Mouse (Mus musculus) urinary bladder, postnatal 4 days (tissue): ENCODE data around the gene Mitd1.

Source experiments
- DNase-seq, 2 experiments: peaks; one replicate each; pipeline ENCODE4 v3.0.0; 2021 to 2022; ENCODE audit warnings: low spot score in 2 of 2

The Mitd1 gene

GRCm38 (mm10) chr1:37890025-37890652 lies at the start of gene Mitd1, which contains the start of gene Mrpl30:
Gene Mitd1 (minus strand): TSS chr1:37890411.
Gene Mrpl30 (plus strand): TSS chr1:37890477.
- peak; percentile 85 to 89 for DNase-seq

- DNase-seq: peak in 1 of 2 experiments; percentile 20
Observed at GRCm38 (mm10) chr1:37931806-37932205, 41.6 kb upstream of the Mitd1 start.

GRCm38 (mm10) chr1:37925971-37926370 lies 35.8 kb upstream of the Mitd1 start:
- no peak for DNase-seq

- no peak for DNase-seq
Observed at GRCm38 (mm10) chr1:37922536-37922935, 32.3 kb upstream of the Mitd1 start.

GRCm38 (mm10) chr1:37918096-37918495 lies 27.9 kb upstream of the Mitd1 start:
- DNase-seq: no peak

- no peak for DNase-seq
Observed at GRCm38 (mm10) chr1:37917666-37918065, 27.5 kb upstream of the Mitd1 start.

GRCm38 (mm10) chr1:37916393-37916792 lies 26.2 kb upstream of the Mitd1 start, which contains the start of gene Lyg2:
Gene Lyg2 (minus strand): TSS chr1:37916493.
- no peak for DNase-seq

GRCm38 (mm10) chr1:37912751-37913150 lies 22.5 kb upstream of the Mitd1 start:
- DNase-seq: no peak

- DNase-seq: no peak
Observed at GRCm38 (mm10) chr1:37903178-37903577, 13.0 kb upstream of the Mitd1 start.

- DNase-seq: no peak
Observed at GRCm38 (mm10) chr1:37900288-37900687, 10.1 kb upstream of the Mitd1 start.

GRCm38 (mm10) chr1:37899816-37900215 lies 9.6 kb upstream of the Mitd1 start:
- DNase-seq: no peak

GRCm38 (mm10) chr1:37894606-37895005 lies 4.4 kb upstream of the Mitd1 start:
- no peak for DNase-seq

GRCm38 (mm10) chr1:37891400-37891799 lies 1.2 kb upstream of the Mitd1 start:
- no peak for DNase-seq

GRCm38 (mm10) chr1:37889206-37889605 lies 1.0 kb downstream of the Mitd1 start:
- DNase-seq: no peak

GRCm38 (mm10) chr1:37884451-37884850 lies 5.8 kb downstream of the Mitd1 start:
- DNase-seq: no peak

- DNase-seq: no peak
Observed at GRCm38 (mm10) chr1:37883411-37883810, 6.8 kb downstream of the Mitd1 start.

GRCm38 (mm10) chr1:37877736-37878460 lies 12.3 kb downstream of the Mitd1 start:
- DNase-seq: no peak

- no peak for DNase-seq
Observed at GRCm38 (mm10) chr1:37873157-37873556, 17.1 kb downstream of the Mitd1 start.

- DNase-seq: peak; percentile 72 to 80
Observed at GRCm38 (mm10) chr1:37872131-37873067, 17.8 kb downstream of the Mitd1 start.

GRCm38 (mm10) chr1:37871704-37872103 lies 18.5 kb downstream of the Mitd1 start, which contains the start of gene Lipt1:
Gene Lipt1 (plus strand): TSS chr1:37871738.
- no peak for DNase-seq

- DNase-seq: no peak
Observed at GRCm38 (mm10) chr1:37869362-37869761, 20.8 kb downstream of the Mitd1 start.

- no peak for DNase-seq
Observed at GRCm38 (mm10) chr1:37868640-37869039, 21.6 kb downstream of the Mitd1 start.
